Mouse (Mus musculus) hindbrain, embryonic 15.5 days (tissue): ENCODE results near the gene Grid2ip. TPM values are rescaled to one million over a fixed set of nuclear protein-coding genes. Genes with fewer than 3 reads are reported as not detected.

Experiments used
- ATAC-seq: fragments of 200-750 bp; cut with Nextera tagmentation; 2 replicates; pipeline ENCODE4 v1.8.0; 2017; ENCODE audit warnings: low read depth, moderate number of reproducible peaks, moderate TSS enrichment; ENCODE audit not compliant: low FRiP score
- H3K27ac ChIP-seq: fragments of 300-500 bp; sonication (generic); replicated peaks from 2 replicates; pipeline ENCODE4 v1.5.1; 2015; ENCODE audit warnings: mild to moderate bottlenecking, inconsistent platforms
- H3K27me3 ChIP-seq: fragments of 300-500 bp; sonication (generic); 2 replicates; pipeline ENCODE4 v1.6.1; 2015; ENCODE audit warnings: control low read depth, inconsistent platforms
- H3K36me3 ChIP-seq: fragments of 300-500 bp; sonication (generic); 2 replicates; pipeline ENCODE4 v1.6.1; 2015; ENCODE audit warnings: control low read depth, inconsistent platforms
- H3K4me1 ChIP-seq: fragments of 300-500 bp; sonication (generic); replicated peaks from 2 replicates; pipeline ENCODE4 v1.6.1; 2015; ENCODE audit warnings: control low read depth, inconsistent platforms
- H3K4me2 ChIP-seq: fragments of 300-500 bp; sonication (generic); 2 replicates; pipeline ENCODE4 v1.6.1; 2015; ENCODE audit warnings: moderate library complexity, mild to moderate bottlenecking, inconsistent platforms
- H3K4me3 ChIP-seq: fragments of 300-500 bp; sonication (generic); 2 replicates; pipeline ENCODE4 v1.5.1; 2015; ENCODE audit warnings: mild to moderate bottlenecking, inconsistent platforms
- H3K9ac ChIP-seq: fragments of 300-500 bp; sonication (generic); 2 replicates; pipeline ENCODE4 v1.6.1; 2015; ENCODE audit warnings: inconsistent platforms
- H3K9me3 ChIP-seq: fragments of 300-500 bp; sonication (generic); 2 replicates; pipeline ENCODE4 v1.6.1; 2016; ENCODE audit warnings: control low read depth, inconsistent platforms
- WGBS: fragments of 180-500 bp; shearing (Covaris S2); methylation state at CpG from one replicate; pipeline ENCODE4 v1.1.7; 2015; 5-methylcytosine and 5-hydroxymethylcytosine counted together
- polyA plus RNA-seq: library from polyadenylated mRNA; unstranded; fragments of >200 nt; fragmentation: Nextera tagmentation; extraction: Ambion mirVana; gene quantifications from 2 replicates; pipeline ENCODE4 v1.2.1, GENCODE M21; 2015

Gene Grid2ip
- polyA plus RNA-seq, 1 experiment from 2014 or later: 0.48 TPM

GRCm38 (mm10) chr5:143441753-143442152 is 84.6 kb downstream of the Grid2ip start:
- 86% methylated on average over 12 of the region's 12 CpGs for WGBS
- H3K36me3 ChIP-seq: no peaks in the 10 kb centered on the region
- ATAC-seq: no peak
- H3K27me3 ChIP-seq: no peaks in the 10 kb centered on the region
- no peak overlapping the region for H3K9ac ChIP-seq
- H3K9me3 ChIP-seq: no peaks in the 10 kb centered on the region
- H3K4me1 ChIP-seq: no peaks in the 10 kb centered on the region
- no peak overlapping the region for H3K27ac ChIP-seq
- no peak overlapping the region for H3K4me2 ChIP-seq
- no peak overlapping the region for H3K4me3 ChIP-seq

Other genes with a start within 250 kb of the Grid2ip start
- gene Rnf216, start 244.3 kb upstream of the Grid2ip start, polyA plus RNA-seq: 30.4 and 30.8 TPM in 2 replicates
- gene Olfr718-ps1, start 209.8 kb upstream of the Grid2ip start, polyA plus RNA-seq: 0.04 and 0.07 TPM in 2 replicates
- gene Rbak, start 176.6 kb upstream of the Grid2ip start, polyA plus RNA-seq: 13.8 TPM in 2 replicates
- not detected in 2 replicates for gene Spdye4b, start 176.3 kb upstream of the Grid2ip start, polyA plus RNA-seq
- not detected in 2 replicates for gene Spdye4a, start 130.4 kb upstream of the Grid2ip start, polyA plus RNA-seq
- gene Zfp12, start 122.2 kb upstream of the Grid2ip start, polyA plus RNA-seq: 19.1 and 19.2 TPM in 2 replicates
- gene Zfp316, start 87.3 kb upstream of the Grid2ip start, polyA plus RNA-seq: 11.1 and 13.1 TPM in 2 replicates
- 0.27 and 0.31 TPM in 2 replicates for gene Zfp853, start 63.7 kb upstream of the Grid2ip start, polyA plus RNA-seq
- 31.7 and 32.7 TPM in 2 replicates for gene E130309D02Rik, start 42.0 kb upstream of the Grid2ip start, polyA plus RNA-seq
- gene Zdhhc4, start 28.1 kb upstream of the Grid2ip start, polyA plus RNA-seq: 66.1 and 69.8 TPM in 2 replicates
- 130 and 133 TPM in 2 replicates for gene Kdelr2, start 46.5 kb downstream of the Grid2ip start, polyA plus RNA-seq
- gene Daglb, start 107.2 kb downstream of the Grid2ip start, polyA plus RNA-seq: 20.7 and 21.4 TPM in 2 replicates
- 404 and 446 TPM in 2 replicates for gene Rac1, start 170.7 kb downstream of the Grid2ip start, polyA plus RNA-seq